Mouse (Mus musculus): ENCODE measurements at regions not wholly inside any gene's neighbourhood (a gene's known extent, or its start where the extent isn't known, plus 50 kb on each side); places are given as distances from the start of the nearest gene placed in this dataset.

GRCm38 (mm10) chr10:44749206-44749605, 220.9 kb upstream of the Prdm1 start:
- Histone ChIP-seq H3K27ac (ENCODE audit: low read depth, low read length) (no peak overlapping the region), H3K27me3 (ENCODE audit: control insufficient read depth, insufficient read depth, low read length) (no peaks in the 10 kb centered on the region), H3K9me3 (replicated peaks; ENCODE audit: control insufficient read depth, low read length) (no peaks in the 10 kb centered on the region), H3K9ac (ENCODE audit: low read depth, low read length) (no peak overlapping the region), H3K4me3 (ENCODE audit: low read depth, low read length) (no peak overlapping the region), H3K4me2 (no peak overlapping the region), H3K4me1 (ENCODE audit: control insufficient read depth, insufficient read depth, low read length) (no peaks in the 10 kb centered on the region), H3K36me3 (ENCODE audit: control insufficient read depth, insufficient read depth, low read length) (no peaks in the 10 kb centered on the region)
- WGBS (ENCODE audit: insufficient replicate concordance): 71% methylated on average over 4 of the region's 4 CpGs
- ATAC-seq (replicated peaks; ENCODE audit: insufficient number of reproducible peaks, low FRiP score, low TSS enrichment): no peak

GRCm38 (mm10) chr10:44747419-44747818, 219.1 kb upstream of the Prdm1 start:
- Histone ChIP-seq H3K36me3 (ENCODE audit: control insufficient read depth, insufficient read depth, low read length) (no peaks in the 10 kb centered on the region), H3K4me1 (ENCODE audit: control insufficient read depth, insufficient read depth, low read length) (no peaks in the 10 kb centered on the region), H3K4me3 (ENCODE audit: low read depth, low read length) (no peak overlapping the region), H3K4me2 (no peak overlapping the region), H3K27ac (ENCODE audit: low read depth, low read length) (no peak overlapping the region), H3K9me3 (replicated peaks; ENCODE audit: control insufficient read depth, low read length) (no peaks in the 10 kb centered on the region), H3K9ac (ENCODE audit: low read depth, low read length) (no peak overlapping the region), H3K27me3 (ENCODE audit: control insufficient read depth, insufficient read depth, low read length) (no peaks in the 10 kb centered on the region)
- no peak for ATAC-seq (replicated peaks; ENCODE audit: insufficient number of reproducible peaks, low FRiP score, low TSS enrichment)
- WGBS (ENCODE audit: insufficient replicate concordance): 68% methylated on average over 3 of the region's 3 CpGs

- no peak for ATAC-seq (replicated peaks; ENCODE audit: insufficient number of reproducible peaks, low FRiP score, low TSS enrichment)
- Histone ChIP-seq H3K4me2 (no peak overlapping the region), H3K9ac (ENCODE audit: low read depth, low read length) (no peak overlapping the region), H3K27me3 (ENCODE audit: control insufficient read depth, insufficient read depth, low read length) (no peaks in the 10 kb centered on the region), H3K4me3 (ENCODE audit: low read depth, low read length) (no peak overlapping the region), H3K9me3 (replicated peaks; ENCODE audit: control insufficient read depth, low read length) (no peaks in the 10 kb centered on the region), H3K4me1 (ENCODE audit: control insufficient read depth, insufficient read depth, low read length) (no peaks in the 10 kb centered on the region), H3K27ac (ENCODE audit: low read depth, low read length) (no peak overlapping the region), H3K36me3 (ENCODE audit: control insufficient read depth, insufficient read depth, low read length) (no peaks in the 10 kb centered on the region)
- WGBS (ENCODE audit: insufficient replicate concordance): 75% methylated on average over 2 of the region's 2 CpGs
Measured at GRCm38 (mm10) chr10:44744221-44744620, 215.9 kb upstream of the Prdm1 start.

- H3K36me3 ChIP-seq (ENCODE audit: control insufficient read depth, insufficient read depth, low read length): no peaks in the 10 kb centered on the region
- H3K9ac ChIP-seq (ENCODE audit: low read depth, low read length): no peak overlapping the region
- no peaks in the 10 kb centered on the region for H3K4me1 ChIP-seq (ENCODE audit: control insufficient read depth, insufficient read depth, low read length)
- H3K4me3 ChIP-seq (ENCODE audit: low read depth, low read length): no peak overlapping the region
- WGBS (ENCODE audit: insufficient replicate concordance): 77% methylated on average over 5 of the region's 5 CpGs
- no peaks in the 10 kb centered on the region for H3K27me3 ChIP-seq (ENCODE audit: control insufficient read depth, insufficient read depth, low read length)
- no peak for ATAC-seq (replicated peaks; ENCODE audit: insufficient number of reproducible peaks, low FRiP score, low TSS enrichment)
- H3K27ac ChIP-seq (ENCODE audit: low read depth, low read length): no peak overlapping the region
- no peak overlapping the region for H3K4me2 ChIP-seq
- no peaks in the 10 kb centered on the region for H3K9me3 ChIP-seq (replicated peaks; ENCODE audit: control insufficient read depth, low read length)
Measured at GRCm38 (mm10) chr10:44733641-44734040, 205.3 kb upstream of the Prdm1 start.

GRCm38 (mm10) chr10:44730721-44731120, 202.4 kb upstream of the Prdm1 start:
- WGBS (ENCODE audit: insufficient replicate concordance): 83% methylated on average over 8 of the region's 8 CpGs
- ATAC-seq (replicated peaks; ENCODE audit: insufficient number of reproducible peaks, low FRiP score, low TSS enrichment): no peak
- H3K36me3 ChIP-seq (ENCODE audit: control insufficient read depth, insufficient read depth, low read length): no peaks in the 10 kb centered on the region

GRCm38 (mm10) chr10:44728963-44729362, 200.7 kb upstream of the Prdm1 start:
- H3K4me2 ChIP-seq: no peak overlapping the region
- no peaks in the 10 kb centered on the region for H3K27me3 ChIP-seq (ENCODE audit: control insufficient read depth, insufficient read depth, low read length)
- no peaks in the 10 kb centered on the region for H3K9me3 ChIP-seq (replicated peaks; ENCODE audit: control insufficient read depth, low read length)
- ATAC-seq (replicated peaks; ENCODE audit: insufficient number of reproducible peaks, low FRiP score, low TSS enrichment): no peak
- H3K4me3 ChIP-seq (ENCODE audit: low read depth, low read length): no peak overlapping the region
- H3K4me1 ChIP-seq (ENCODE audit: control insufficient read depth, insufficient read depth, low read length): no peaks in the 10 kb centered on the region
- H3K9ac ChIP-seq (ENCODE audit: low read depth, low read length): no peak overlapping the region
- H3K27ac ChIP-seq (ENCODE audit: low read depth, low read length): no peak overlapping the region
- WGBS (ENCODE audit: insufficient replicate concordance): 83% methylated on average over 4 of the region's 4 CpGs
- no peaks in the 10 kb centered on the region for H3K36me3 ChIP-seq (ENCODE audit: control insufficient read depth, insufficient read depth, low read length)

More at GRCm38 (mm10) chr10:44730721-44731120, 202.4 kb upstream of the Prdm1 start:
- Histone ChIP-seq H3K4me2 (no peak overlapping the region), H3K4me1 (ENCODE audit: control insufficient read depth, insufficient read depth, low read length) (no peaks in the 10 kb centered on the region), H3K9ac (ENCODE audit: low read depth, low read length) (no peak overlapping the region), H3K27ac (ENCODE audit: low read depth, low read length) (no peak overlapping the region), H3K4me3 (ENCODE audit: low read depth, low read length) (no peak overlapping the region), H3K27me3 (ENCODE audit: control insufficient read depth, insufficient read depth, low read length) (no peaks in the 10 kb centered on the region), H3K9me3 (replicated peaks; ENCODE audit: control insufficient read depth, low read length) (no peaks in the 10 kb centered on the region)

- Histone ChIP-seq H3K4me3 (ENCODE audit: low read depth, low read length) (no peak overlapping the region), H3K9ac (ENCODE audit: low read depth, low read length) (no peak overlapping the region), H3K36me3 (ENCODE audit: control insufficient read depth, insufficient read depth, low read length) (no peaks in the 10 kb centered on the region), H3K9me3 (replicated peaks; ENCODE audit: control insufficient read depth, low read length) (no peaks in the 10 kb centered on the region), H3K27me3 (ENCODE audit: control insufficient read depth, insufficient read depth, low read length) (no peaks in the 10 kb centered on the region), H3K27ac (ENCODE audit: low read depth, low read length) (no peak overlapping the region), H3K4me1 (ENCODE audit: control insufficient read depth, insufficient read depth, low read length) (no peaks in the 10 kb centered on the region), H3K4me2 (no peak overlapping the region)
- no peak for ATAC-seq (replicated peaks; ENCODE audit: insufficient number of reproducible peaks, low FRiP score, low TSS enrichment)
- 71% methylated on average over 3 of the region's 3 CpGs for WGBS (ENCODE audit: insufficient replicate concordance)
Measured at GRCm38 (mm10) chr10:44724575-44724974, 196.3 kb upstream of the Prdm1 start.

- WGBS (ENCODE audit: insufficient replicate concordance): 53% methylated on average over 1 of the region's 1 CpGs
- no peak overlapping the region for H3K4me2 ChIP-seq
- H3K9me3 ChIP-seq (replicated peaks; ENCODE audit: control insufficient read depth, low read length): no peaks in the 10 kb centered on the region
- H3K27ac ChIP-seq (ENCODE audit: low read depth, low read length): no peak overlapping the region
- no peak for ATAC-seq (replicated peaks; ENCODE audit: insufficient number of reproducible peaks, low FRiP score, low TSS enrichment)
- H3K4me1 ChIP-seq (ENCODE audit: control insufficient read depth, insufficient read depth, low read length): no peaks in the 10 kb centered on the region
- H3K9ac ChIP-seq (ENCODE audit: low read depth, low read length): no peak overlapping the region
- no peaks in the 10 kb centered on the region for H3K27me3 ChIP-seq (ENCODE audit: control insufficient read depth, insufficient read depth, low read length)
- H3K4me3 ChIP-seq (ENCODE audit: low read depth, low read length): no peak overlapping the region
- H3K36me3 ChIP-seq (ENCODE audit: control insufficient read depth, insufficient read depth, low read length): no peaks in the 10 kb centered on the region
Measured at GRCm38 (mm10) chr10:44723845-44724244, 195.5 kb upstream of the Prdm1 start.

GRCm38 (mm10) chr10:44723321-44723720, 195.0 kb upstream of the Prdm1 start:
- 72% methylated on average over 5 of the region's 5 CpGs for WGBS (ENCODE audit: insufficient replicate concordance)
- ATAC-seq (replicated peaks; ENCODE audit: insufficient number of reproducible peaks, low FRiP score, low TSS enrichment): no peak
- Histone ChIP-seq H3K9me3 (replicated peaks; ENCODE audit: control insufficient read depth, low read length) (no peaks in the 10 kb centered on the region), H3K36me3 (ENCODE audit: control insufficient read depth, insufficient read depth, low read length) (no peaks in the 10 kb centered on the region), H3K4me1 (ENCODE audit: control insufficient read depth, insufficient read depth, low read length) (no peaks in the 10 kb centered on the region), H3K9ac (ENCODE audit: low read depth, low read length) (no peak overlapping the region), H3K27me3 (ENCODE audit: control insufficient read depth, insufficient read depth, low read length) (no peaks in the 10 kb centered on the region), H3K4me2 (no peak overlapping the region), H3K4me3 (ENCODE audit: low read depth, low read length) (no peak overlapping the region), H3K27ac (ENCODE audit: low read depth, low read length) (no peak overlapping the region)
